Mouse (Mus musculus) kidney, postnatal 14 days (tissue): Measurements from ENCODE around the gene D10Wsu102e.
"Not testable (repeated sequence)": the region's sequence is repeated elsewhere in the genome, so short reads cannot be mapped to it uniquely, and the experiment has no call there.

Source experiments
- DNase-seq: peaks from one replicate; pipeline ENCODE4 v3.0.0; 2022; ENCODE audit warnings: mixed read lengths

Gene D10Wsu102e

GRCm38 (mm10) chr10:83347494-83347893, 12.5 kb upstream of the D10Wsu102e start:
- no peak for DNase-seq

GRCm38 (mm10) chr10:83350689-83351088, 9.3 kb upstream of the D10Wsu102e start:
- DNase-seq: no peak

GRCm38 (mm10) chr10:83351779-83352178, 8.2 kb upstream of the D10Wsu102e start:
- not testable (repeated sequence) for DNase-seq

- DNase-seq: peak; percentile 34
Observed at GRCm38 (mm10) chr10:83353680-83354332, 6.2 kb upstream of the D10Wsu102e start.

- DNase-seq: peak; percentile 30
Observed at GRCm38 (mm10) chr10:83354333-83354719, 5.7 kb upstream of the D10Wsu102e start.

- no peak for DNase-seq
Observed at GRCm38 (mm10) chr10:83356416-83356815, 3.6 kb upstream of the D10Wsu102e start.

- DNase-seq: peak; percentile 30
Observed at GRCm38 (mm10) chr10:83359451-83359850, 570 bp upstream of the D10Wsu102e start.

- no peak for DNase-seq
Observed at GRCm38 (mm10) chr10:83360356-83360755, 335 bp downstream of the D10Wsu102e start.

GRCm38 (mm10) chr10:83361643-83362382, 1.8 kb downstream of the D10Wsu102e start:
- DNase-seq: peak; percentile 26

GRCm38 (mm10) chr10:83363451-83363850, 3.4 kb downstream of the D10Wsu102e start:
- DNase-seq: peak; percentile 13

- DNase-seq: peak; percentile 43
Observed at GRCm38 (mm10) chr10:83368918-83369317, 8.9 kb downstream of the D10Wsu102e start.

GRCm38 (mm10) chr10:83374045-83374656, 14.1 kb downstream of the D10Wsu102e start:
- DNase-seq: no peak

GRCm38 (mm10) chr10:83375458-83375857, 15.4 kb downstream of the D10Wsu102e start:
- not testable (repeated sequence) for DNase-seq

GRCm38 (mm10) chr10:83376911-83377682, 17.1 kb downstream of the D10Wsu102e start:
- no peak for DNase-seq

GRCm38 (mm10) chr10:83378083-83378833, 18.2 kb downstream of the D10Wsu102e start:
- DNase-seq: no peak

- DNase-seq: no peak
Observed at GRCm38 (mm10) chr10:83380501-83380900, 20.5 kb downstream of the D10Wsu102e start.

- no peak for DNase-seq
Observed at GRCm38 (mm10) chr10:83382528-83382927, 22.5 kb downstream of the D10Wsu102e start.

GRCm38 (mm10) chr10:83382988-83383387, 23.0 kb downstream of the D10Wsu102e start:
- DNase-seq: no peak

GRCm38 (mm10) chr10:83383863-83384262, 23.8 kb downstream of the D10Wsu102e start:
- no peak for DNase-seq

GRCm38 (mm10) chr10:83384456-83385215, 24.6 kb downstream of the D10Wsu102e start:
- no peak for DNase-seq

GRCm38 (mm10) chr10:83385330-83385910, 25.4 kb downstream of the D10Wsu102e start:
- no peak for DNase-seq
